Mouse (Mus musculus): ENCODE results near the gene Mafb.

Gene Mafb

DNA sequence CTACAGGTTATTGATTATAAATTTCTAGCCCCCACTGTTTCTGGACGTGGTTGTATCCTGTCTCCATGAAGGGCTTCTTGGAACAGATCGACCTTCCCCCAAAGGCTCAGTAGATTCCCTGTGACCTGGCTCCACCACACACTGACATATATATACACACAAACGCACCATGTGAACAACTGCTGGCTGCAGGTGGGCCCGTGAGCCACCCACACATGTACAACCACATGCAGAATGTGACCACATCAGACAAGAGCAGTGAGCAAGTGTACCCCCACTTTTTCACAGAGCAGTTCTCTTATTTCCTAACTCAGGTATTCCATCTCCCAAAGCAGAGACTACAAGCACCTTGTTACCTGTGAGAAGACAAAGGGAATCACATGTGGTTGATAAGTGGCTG lies 39.1 kb downstream of the Mafb start:
- no peak for DNase-seq (ENCODE audit: extremely low spot score)

DNA sequence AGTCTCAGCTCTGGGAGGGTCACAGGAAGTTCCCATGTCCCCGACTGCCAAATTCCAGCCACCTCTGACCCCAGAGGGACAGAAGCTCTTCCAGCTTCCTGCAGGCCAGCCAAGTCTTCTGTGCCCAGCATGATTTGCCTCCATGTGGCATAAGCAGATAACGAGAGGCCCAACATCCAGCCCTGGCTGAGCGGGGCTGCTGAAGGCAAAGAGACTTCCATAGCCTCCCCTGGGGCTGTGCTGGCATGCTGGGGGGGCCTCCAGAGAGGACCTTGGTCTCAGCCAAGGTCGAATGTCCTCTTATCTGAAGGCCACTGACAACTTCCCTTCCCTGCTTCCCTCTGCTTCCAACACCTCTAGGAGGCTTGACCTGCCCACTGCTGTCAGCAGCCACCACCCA lies 39.7 kb downstream of the Mafb start:
- DNase-seq (ENCODE audit: extremely low spot score): no peak

GRCm38 (mm10) chr2:160325105-160325644 lies 41.7 kb downstream of the Mafb start:
- DNase-seq (ENCODE audit: extremely low spot score): no peak

DNA sequence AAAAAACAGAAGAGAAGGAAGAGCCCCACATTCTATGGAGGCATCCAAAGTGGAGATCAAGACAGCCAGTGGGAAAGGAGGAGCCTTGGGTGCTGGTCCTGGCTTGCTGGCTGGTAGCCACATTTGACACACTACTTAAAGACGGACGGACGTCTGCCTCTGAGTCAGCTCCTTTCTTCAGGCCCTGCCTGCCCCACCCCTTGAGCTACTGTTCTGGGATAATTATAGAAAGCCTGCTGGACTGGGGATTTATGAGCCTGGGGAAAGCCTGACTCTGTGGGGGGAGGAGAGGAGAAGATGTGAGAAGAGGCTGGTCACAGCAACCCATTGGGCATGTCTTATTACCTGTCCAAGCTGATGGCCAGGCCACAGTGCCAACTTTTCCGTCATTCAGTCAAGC lies 45.0 kb downstream of the Mafb start:
- DNase-seq (ENCODE audit: extremely low spot score): no peak

DNA sequence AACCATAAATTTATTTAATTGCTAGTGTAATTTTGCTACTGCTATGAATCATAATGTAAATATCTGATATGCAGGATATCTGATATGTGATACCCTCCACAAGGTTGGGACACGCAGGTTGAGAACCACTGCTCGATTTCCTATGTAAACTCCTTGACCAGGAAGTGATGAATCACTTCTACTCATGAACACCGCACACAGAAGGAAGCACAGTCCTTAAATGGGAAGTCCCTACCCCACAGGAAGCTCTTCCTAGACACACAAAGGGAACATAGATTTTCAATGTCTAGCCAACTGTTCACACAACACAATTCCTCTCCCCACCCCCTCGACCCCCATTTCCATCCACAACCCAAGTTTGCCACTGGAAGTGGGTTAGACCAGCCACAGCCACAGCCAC lies 48.6 kb downstream of the Mafb start:
- DNase-seq (ENCODE audit: extremely low spot score): no peak

Measured in embryo, embryonic 9.5 days (tissue).